Mouse (Mus musculus) urinary bladder, postnatal 10 days (tissue): ENCODE data around the gene Sec62.
"Not testable (repeated sequence)": the region's sequence is repeated elsewhere in the genome, so short reads cannot be mapped to it uniquely, and the experiment has no call there.

Source experiments
- DNase-seq: peaks from one replicate; pipeline ENCODE4 v3.0.0; 2022; ENCODE audit warnings: low spot score

Gene Sec62

DNA sequence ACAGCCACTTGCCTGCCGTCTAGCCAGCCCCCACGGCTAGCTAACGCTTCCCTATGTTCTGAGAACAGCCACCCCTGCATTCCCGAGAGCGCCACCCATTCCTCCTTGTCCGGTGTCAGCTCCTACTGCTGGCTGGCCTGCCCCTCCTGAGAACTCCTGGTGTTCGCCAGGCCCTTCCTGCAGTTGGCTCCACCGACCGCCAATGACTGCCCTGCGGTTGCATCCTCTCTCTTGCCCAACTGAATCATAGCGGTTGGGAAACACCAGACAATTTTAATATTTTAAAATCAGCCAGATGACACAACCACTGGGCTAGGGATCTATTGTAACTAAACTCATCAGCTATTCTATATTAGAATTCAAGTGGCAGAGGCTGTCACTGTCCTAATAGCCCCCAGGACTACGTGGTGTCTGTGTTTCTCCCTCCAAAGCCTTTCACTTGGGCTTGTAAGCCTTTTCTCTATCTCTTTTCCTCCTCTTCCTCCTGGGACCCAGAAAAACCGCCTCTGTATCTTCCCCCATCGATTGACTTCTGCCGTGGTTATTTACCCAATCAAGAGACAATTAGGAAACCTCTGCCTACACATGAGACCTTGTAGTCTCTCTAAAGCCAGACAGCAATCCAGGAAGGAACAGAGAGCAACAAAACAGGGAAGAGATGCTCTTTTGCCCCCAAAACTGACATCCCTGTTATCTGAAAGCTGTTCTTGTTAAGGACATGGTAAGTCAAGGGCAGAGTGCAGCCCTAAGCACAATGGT is 39.4 kb downstream of the Sec62 start:
- no peak for DNase-seq

DNA sequence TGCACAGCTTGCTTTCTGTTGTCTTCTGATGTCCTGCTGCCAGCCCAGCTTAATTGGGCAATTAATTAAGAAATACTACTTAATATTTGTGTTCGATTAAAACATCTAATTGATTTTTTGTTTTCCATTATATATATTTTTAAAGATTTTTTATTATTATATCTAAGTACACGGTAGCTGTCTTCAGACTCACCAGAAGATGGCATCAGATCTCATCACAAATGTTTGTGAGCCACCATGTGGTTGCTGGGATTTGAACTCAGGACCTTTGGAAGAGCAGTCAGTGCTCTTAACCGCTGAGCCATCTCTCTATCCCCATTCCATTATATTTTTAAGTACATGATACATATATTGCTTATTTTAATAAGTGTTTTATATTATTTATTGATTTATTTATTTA is 40.6 kb downstream of the Sec62 start:
- no peak for DNase-seq

DNA sequence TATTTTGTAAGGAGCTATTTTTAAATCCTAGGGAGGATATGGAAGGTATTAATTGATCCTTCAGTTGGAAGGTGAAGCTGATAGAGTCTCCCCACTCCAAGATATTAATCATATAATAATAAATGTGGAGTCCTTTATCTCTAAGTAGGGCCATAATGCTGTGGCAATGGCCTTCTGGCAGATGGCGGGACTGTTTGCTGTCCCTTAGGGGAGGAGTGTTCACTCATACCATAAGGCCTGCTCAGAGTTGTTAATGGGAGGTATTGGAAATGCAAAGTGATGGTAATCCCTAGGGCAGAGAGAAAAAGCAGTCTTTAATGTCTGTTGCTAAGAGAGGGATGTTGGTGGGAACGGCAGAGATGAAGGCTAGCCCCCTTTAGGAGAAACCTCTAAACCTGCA is 53.1 kb downstream of the Sec62 start:
- no peak for DNase-seq

DNA sequence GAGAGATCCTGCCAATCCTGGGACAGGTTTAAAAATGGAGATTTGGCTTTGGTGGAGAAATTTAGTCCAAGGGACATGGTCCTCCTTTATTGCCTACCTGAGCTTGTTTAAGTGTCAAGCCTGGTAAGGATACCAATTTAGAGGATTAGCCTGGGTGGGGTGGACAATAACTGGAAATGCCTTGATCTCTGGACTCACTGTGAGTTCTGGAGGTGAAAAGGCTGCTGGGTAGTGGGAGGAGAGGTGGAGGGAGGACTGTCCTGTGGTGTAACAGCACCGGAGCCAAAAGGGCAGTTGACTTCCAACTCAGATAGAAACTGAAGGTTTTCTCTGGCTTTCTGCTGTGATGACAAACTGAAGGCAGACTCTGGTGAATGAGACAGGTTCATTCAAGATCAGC is 54.7 kb downstream of the Sec62 start:
- no peak for DNase-seq

DNA sequence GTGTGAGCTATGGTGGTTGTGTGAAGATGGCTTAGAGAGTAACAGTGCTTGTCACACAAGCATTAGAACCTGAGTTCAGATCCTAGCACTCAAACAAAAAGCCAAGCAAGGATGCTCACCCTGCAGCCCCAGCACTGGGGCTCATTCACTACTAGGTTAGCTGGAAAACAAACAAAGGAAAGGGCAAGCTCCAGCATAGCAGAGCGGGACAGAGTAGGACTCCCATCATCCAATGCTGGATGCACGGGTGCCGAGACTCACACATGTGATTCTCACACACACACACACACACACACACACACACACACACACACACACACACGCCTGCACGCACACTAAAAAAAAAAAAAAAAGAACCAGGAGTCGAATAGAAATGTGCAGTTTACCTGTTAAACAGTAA is 58.7 kb downstream of the Sec62 start:
- DNase-seq: no peak

DNA sequence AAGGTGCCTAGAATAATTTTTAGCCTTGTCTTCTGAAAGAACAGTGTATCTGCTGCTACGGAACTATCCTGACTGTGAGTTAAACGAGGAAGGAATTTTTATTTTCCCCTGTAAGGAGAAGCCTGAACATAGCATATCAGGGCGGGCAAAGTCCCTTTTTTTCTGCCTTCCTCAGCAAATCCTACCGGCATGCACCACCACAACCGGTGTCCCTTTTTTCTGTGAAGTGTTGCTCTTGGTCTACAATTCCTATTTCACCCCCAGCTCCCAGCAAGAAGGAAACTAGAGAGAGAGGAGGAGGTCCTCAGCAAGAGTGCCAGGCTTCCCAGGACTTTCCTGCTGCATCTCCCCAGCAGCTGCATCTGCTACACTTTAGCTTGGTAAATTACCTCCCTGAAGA is 60.9 kb downstream of the Sec62 start:
- no peak for DNase-seq

DNA sequence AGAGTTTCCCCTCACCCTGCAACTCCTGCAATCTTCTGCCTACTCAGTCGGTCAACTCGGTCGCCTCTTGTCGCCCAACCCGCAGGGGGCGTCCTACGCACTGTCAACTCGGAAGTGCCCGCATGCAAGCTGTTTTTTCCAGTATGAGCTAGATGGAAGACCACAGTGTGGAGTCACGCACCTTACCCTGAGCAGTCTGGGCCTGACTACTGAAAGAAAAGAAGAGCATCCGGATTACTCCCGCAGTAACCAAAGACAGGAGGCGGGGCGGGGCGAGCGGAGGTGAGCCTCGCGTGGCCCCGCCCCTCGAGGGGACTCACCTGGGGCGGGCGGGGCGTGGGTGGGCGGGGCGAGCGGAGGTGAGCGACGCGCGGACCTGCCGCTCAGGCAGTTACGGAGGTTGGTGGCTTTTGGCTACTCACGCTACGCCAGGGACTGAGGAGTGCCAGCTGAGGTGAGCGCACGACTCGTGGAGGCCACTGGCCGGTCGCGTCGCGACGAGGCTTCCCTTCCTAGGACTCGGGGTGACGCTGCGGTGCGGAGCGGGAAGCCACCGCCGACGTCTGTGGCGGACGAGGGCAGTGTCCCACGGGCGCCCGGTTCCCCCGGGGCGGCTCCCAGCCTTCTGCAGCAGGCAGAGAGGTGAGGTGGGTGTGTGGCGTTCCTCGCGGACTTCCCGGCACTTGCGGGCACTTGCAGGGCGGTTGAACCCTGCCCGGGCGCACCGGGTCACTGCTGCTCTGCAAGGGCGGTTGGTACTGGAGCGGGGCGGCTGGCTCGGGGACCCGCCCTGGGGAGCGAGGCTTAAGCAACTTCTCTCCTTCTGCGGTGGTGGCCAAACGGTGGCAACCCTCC is 63.2 kb downstream of the Sec62 start, which contains the start of gene Gpr160:
TSS of gene Gpr160 (plus strand) at position 347 of the 855 bp plus-strand sequence.
- peak; percentile 22 for DNase-seq

DNA sequence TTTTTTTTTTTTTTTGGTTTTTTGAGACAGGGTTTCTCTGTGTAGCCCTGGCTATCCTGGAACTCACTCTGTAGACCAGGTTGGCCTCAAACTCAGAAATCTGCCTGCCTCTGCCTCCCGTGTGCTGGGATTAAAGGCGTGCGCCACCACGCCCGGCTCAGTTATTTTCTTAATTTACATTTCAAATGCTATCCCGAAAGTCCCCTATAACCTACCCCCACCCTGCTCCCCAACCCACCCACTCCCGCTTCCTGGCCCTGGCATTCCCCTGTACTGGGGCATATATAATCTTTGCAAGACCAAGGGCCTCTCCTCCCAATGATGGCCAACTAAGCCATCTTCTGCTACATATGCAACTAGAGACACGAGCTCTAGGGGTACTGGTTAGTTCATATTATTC is 66.9 kb downstream of the Sec62 start:
- DNase-seq: not testable (repeated sequence)

DNA sequence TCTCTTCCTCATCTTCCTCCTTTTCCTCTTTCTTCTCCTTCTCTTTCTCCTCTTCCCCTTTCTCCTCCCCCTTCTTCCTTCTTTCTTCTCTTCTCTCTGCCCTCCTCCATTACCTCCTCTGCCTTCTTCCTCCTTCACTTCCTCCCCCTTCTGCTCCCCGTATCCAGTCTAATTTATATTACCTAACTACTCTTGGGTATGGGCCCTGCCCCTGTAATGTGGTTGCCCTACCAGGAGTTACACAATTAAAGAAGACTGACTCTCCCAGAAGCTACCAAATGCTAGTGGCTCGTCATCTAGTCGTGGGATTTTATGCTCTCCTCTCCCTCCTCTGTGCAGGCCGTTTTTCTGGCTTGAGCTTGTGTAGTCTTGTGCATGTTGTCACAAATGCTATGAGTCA is 68.0 kb downstream of the Sec62 start:
- no peak for DNase-seq

DNA sequence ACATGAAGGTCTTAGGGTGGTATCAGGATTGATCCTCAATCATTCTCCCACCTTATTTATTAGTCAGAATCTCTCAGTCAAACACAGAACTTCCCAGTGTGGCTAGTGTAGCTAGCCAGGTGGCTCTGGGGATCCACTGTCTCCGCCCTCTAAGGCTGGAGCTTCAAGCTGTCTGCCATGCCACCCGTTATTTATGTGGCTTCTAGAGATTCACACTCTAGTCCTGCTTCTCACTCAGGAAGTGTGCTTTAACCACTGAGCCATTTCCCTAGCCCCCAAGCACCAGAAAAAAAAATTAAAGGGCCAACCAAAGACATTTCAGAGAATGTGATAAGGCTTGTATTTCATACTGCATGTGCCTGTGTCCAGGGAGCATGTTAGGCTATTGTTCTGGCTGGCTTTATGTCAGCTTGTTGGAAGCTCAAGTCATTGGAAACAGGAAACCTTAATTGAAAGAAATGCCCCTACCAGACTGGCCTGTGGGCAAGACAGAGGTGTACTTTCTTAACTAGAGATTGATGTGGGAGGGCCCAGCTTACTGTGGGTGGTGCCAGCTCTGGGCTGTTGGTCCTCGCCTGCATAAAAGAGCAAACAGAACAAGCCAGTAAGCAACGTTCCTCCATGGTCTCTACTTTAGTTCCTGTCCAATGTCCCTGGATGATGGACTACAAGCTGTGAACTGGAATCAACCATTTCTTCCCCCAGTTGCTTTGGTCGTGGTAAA is 71.2 kb downstream of the Sec62 start:
- DNase-seq: no peak

DNA sequence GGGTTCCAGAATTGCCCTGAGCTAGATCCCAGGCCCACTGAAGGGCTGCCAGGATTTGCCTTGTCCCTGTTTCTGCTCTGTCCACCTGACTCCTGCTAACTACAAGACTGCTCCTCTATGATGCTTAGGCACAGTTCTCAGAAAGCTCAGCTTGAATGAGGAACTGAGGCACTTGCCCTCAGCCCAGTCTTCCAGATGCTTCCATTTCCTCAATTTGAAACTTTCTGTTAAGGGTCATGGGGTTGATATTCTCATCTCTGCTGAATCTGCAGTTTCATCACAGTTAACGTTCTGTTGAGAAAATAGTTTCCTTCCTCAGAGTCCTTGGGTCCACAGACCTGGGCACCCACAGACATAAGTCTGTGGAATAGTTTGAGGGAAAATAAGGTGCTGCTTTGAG is 72.0 kb downstream of the Sec62 start:
- no peak for DNase-seq

DNA sequence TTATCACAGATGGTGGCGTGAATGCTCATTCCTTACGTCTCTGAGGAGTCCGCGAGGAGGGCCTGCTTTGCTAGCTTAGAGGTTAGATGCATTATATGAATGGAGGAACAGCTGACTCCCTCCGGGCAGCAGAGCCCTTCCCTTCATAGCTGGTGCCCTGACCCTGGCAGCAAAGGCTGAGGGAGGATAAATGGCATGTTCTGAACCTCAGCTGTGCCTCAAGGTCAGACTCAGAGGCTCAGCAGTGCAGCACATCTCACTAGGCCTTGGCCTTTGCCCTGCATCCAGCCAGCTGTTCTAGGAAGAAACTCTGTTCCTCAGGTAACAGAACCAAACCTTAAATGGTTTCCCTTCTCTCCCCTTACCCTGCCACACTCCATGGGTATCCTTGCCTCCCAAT is 75.5 kb downstream of the Sec62 start:
- no peak for DNase-seq

DNA sequence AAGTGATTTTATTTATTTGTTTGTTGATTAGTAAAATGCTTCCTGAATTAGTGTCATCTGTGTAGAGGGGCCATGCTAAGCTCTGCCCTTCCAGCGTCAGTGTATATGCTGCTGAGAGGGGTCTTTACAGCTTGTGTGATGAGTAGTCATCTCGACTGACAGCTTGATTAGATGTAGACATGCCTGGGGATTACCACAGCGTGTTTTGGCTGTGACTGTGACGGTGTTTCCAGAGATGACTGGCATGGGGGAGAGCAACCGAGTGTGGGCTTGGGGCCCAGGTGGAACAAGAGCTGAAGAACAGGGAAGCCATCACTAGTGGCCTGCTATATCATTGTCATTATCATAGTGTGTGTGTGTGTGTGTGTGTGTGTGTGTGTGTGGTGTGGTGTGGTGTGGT is 76.0 kb downstream of the Sec62 start:
- no peak for DNase-seq

DNA sequence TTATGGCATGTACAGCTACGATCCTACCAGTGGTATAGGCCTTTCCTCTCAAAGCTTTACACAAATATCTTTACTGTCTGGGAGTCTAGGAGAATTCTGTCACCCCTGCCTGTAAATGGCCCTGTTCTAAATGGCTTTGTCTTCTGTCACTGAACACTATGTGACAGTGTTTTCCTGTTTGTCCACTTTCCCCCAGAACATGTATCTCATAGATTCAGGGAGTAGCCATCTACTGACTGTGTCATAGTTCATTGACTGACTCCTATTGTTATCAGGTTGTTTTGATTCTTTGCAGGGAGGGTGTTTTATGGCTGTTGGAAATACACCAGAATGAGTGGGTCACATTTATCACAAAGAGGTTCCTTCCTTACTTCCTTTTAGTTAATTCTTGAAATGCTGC is 77.3 kb downstream of the Sec62 start:
- no peak for DNase-seq
